Mouse (Mus musculus) limb, embryonic 14.5 days (tissue): Measurements from ENCODE around the gene Pdpk1. TPM values are rescaled to one million over a fixed set of nuclear protein-coding genes. Genes with fewer than 3 reads are reported as not detected.
A peak's percentile ranks its signal among the peaks of the same experiment; 100 is the strongest.

Experiments used
- ATAC-seq: fragments of 200-750 bp; cut with Nextera tagmentation; 2 replicates; pipeline ENCODE4 v1.8.0; 2017; ENCODE audit warnings: low read depth, moderate number of reproducible peaks, moderate TSS enrichment; ENCODE audit not compliant: low FRiP score
- DNase-seq: peaks from one replicate; pipeline ENCODE4 v3.0.0-alpha.2; 2015; ENCODE audit warnings: low spot score
- H3K27ac ChIP-seq: fragments of 300-500 bp; sonication (generic); replicated peaks from 2 replicates; pipeline ENCODE4 v1.5.1; 2014; ENCODE audit warnings: low read depth, mild to moderate bottlenecking, low read length, moderate library complexity, mixed read lengths
- H3K27me3 ChIP-seq: fragments of 300-500 bp; sonication (generic); 2 replicates; pipeline ENCODE4 v1.6.1; 2014; ENCODE audit warnings: low read length, mixed read lengths; ENCODE audit not compliant: control insufficient read depth, insufficient read depth
- H3K36me3 ChIP-seq: fragments of 300-500 bp; sonication (generic); 2 replicates; pipeline ENCODE4 v1.6.1; 2014; ENCODE audit warnings: mild to moderate bottlenecking, low read length, moderate library complexity, mixed read lengths; ENCODE audit not compliant: control insufficient read depth, insufficient read depth
- H3K4me1 ChIP-seq: fragments of 300-500 bp; sonication (generic); 2 replicates; pipeline ENCODE4 v1.6.1; 2014; ENCODE audit warnings: antibody characterized with exemption, low read length, mixed read lengths; ENCODE audit not compliant: control insufficient read depth, insufficient read depth
- H3K4me2 ChIP-seq: fragments of 300-500 bp; sonication (generic); replicated peaks from 2 replicates; pipeline ENCODE4 v1.6.1; 2014; ENCODE audit warnings: low read depth, mild to moderate bottlenecking, low read length, moderate library complexity; ENCODE audit not compliant: severe bottlenecking
- H3K4me3 ChIP-seq: fragments of 300-500 bp; sonication (generic); replicated peaks from 2 replicates; pipeline ENCODE4 v1.5.1; 2014; ENCODE audit warnings: low read length
- H3K9ac ChIP-seq: fragments of 300-500 bp; sonication (generic); 2 replicates; pipeline ENCODE4 v1.6.1; 2014; ENCODE audit warnings: mild to moderate bottlenecking, low read depth, low read length, moderate library complexity; ENCODE audit not compliant: severe bottlenecking
- H3K9me3 ChIP-seq: fragments of 300-500 bp; sonication (generic); 2 replicates; pipeline ENCODE4 v1.6.1; 2016; ENCODE audit warnings: low read length; ENCODE audit not compliant: control insufficient read depth
- POLR2A ChIP-seq: fragments of 200-500 bp; IDR thresholded peaks from 2 replicates; pipeline ENCODE4 v1.8.0; 2012; ENCODE audit warnings: inconsistent platforms, mild to moderate bottlenecking, moderate library complexity, borderline replicate concordance; ENCODE audit not compliant: insufficient read depth, insufficient read length; ENCODE audit errors: extremely low read depth
- WGBS: fragments of 180-500 bp; shearing (Covaris S2); extraction: QIAGEN DNeasy Blood & Tissue Kit; methylation state at CpG from one replicate; pipeline ENCODE4 v1.1.7; 2014; 5-methylcytosine and 5-hydroxymethylcytosine counted together
- polyA plus RNA-seq, 2 experiments: library from polyadenylated mRNA; depleted of rRNA in 1 of 2; stranded (reverse) in 1 of 2; unstranded in 1 of 2; fragments of >200 nt; fragmentation: Nextera tagmentation in 1 of 2; extraction: Ambion mirVana in 1 of 2; gene quantifications; 2 replicates each; pipeline versions ENCODE4 v1.2.1 to v1.2.3; 2012 to 2014

Pdpk1 gene
- polyA plus RNA-seq, 2 experiments: 18.7 to 36.7 TPM

- Histone ChIP-seq H3K4me2 (no peak overlapping the region), H3K9ac (no peak overlapping the region), H3K36me3 (no peaks in the 10 kb centered on the region), H3K9me3 (no peaks in the 10 kb centered on the region), H3K4me1 (peaks cover 4% of the 10 kb centered on the region; the same call in 1 of the 2 replicates), H3K27ac (no peak overlapping the region), H3K27me3 (no peaks in the 10 kb centered on the region), H3K4me3 (no peak overlapping the region)
- ATAC-seq (no peak), DNase-seq (peak; percentile 86)
- WGBS: 6% methylated on average over 3 of the region's 3 CpGs
- no peak for TF ChIP-seq POLR2A
These were observed 22.7 kb upstream of the Pdpk1 start for GRCm38 (mm10) chr17:24173423-24173822.

GRCm38 (mm10) chr17:24171738-24172137 is 21.0 kb upstream of the Pdpk1 start:
- no peak for TF ChIP-seq POLR2A
- Histone ChIP-seq H3K9ac (no peak overlapping the region), H3K36me3 (peaks cover 12% of the 10 kb centered on the region), H3K27me3 (no peaks in the 10 kb centered on the region), H3K4me1 (peaks cover 15% of the 10 kb centered on the region), H3K9me3 (no peaks in the 10 kb centered on the region), H3K4me2 (no peak overlapping the region), H3K4me3 (no peak overlapping the region), H3K27ac (no peak overlapping the region)
- ATAC-seq (no peak), DNase-seq (no peak)
- WGBS: 86% methylated on average over 4 of the region's 4 CpGs

- WGBS: 81% methylated on average over 5 of the region's 5 CpGs
- H3K9me3 ChIP-seq: no peaks in the 10 kb centered on the region
- no peak overlapping the region for H3K4me3 ChIP-seq
- H3K27ac ChIP-seq: no peak overlapping the region
- no peak for DNase-seq
- TF ChIP-seq POLR2A: no peak
- H3K4me1 ChIP-seq: peaks cover 15% of the 10 kb centered on the region
- H3K4me2 ChIP-seq: no peak overlapping the region
- H3K9ac ChIP-seq: no peak overlapping the region
- peaks cover 16% of the 10 kb centered on the region for H3K36me3 ChIP-seq
- no peaks in the 10 kb centered on the region for H3K27me3 ChIP-seq
- ATAC-seq: no peak
These were observed 20.0 kb upstream of the Pdpk1 start for GRCm38 (mm10) chr17:24170729-24171128.

GRCm38 (mm10) chr17:24170125-24170524 is 19.4 kb upstream of the Pdpk1 start:
- H3K27me3 ChIP-seq: no peaks in the 10 kb centered on the region
- H3K27ac ChIP-seq: peak overlapping the region; percentile 98; the same call in 1 of the 2 replicates
- peaks cover 19% of the 10 kb centered on the region for H3K36me3 ChIP-seq
- DNase-seq (no peak), ATAC-seq (no peak)
- 59% methylated on average over 3 of the region's 3 CpGs for WGBS
- H3K4me2 ChIP-seq: peak overlapping the region; percentile 70
- peak overlapping the region; percentile 90; the same call in 1 of the 2 replicates for H3K9ac ChIP-seq
- H3K4me3 ChIP-seq: peak overlapping the region; percentile 60
- H3K4me1 ChIP-seq: peaks cover 15% of the 10 kb centered on the region
- no peak for TF ChIP-seq POLR2A
- no peaks in the 10 kb centered on the region for H3K9me3 ChIP-seq

GRCm38 (mm10) chr17:24169317-24170065 is 18.8 kb upstream of the Pdpk1 start, which contains the start of gene Atp6v0c:
TSS of gene Atp6v0c (minus strand) at chr17:24169702.
- peak; percentile 91 for ATAC-seq
- H3K4me2 ChIP-seq: peak within 1 kb of the TSS; percentile 70
- H3K27me3 ChIP-seq: no peaks in the 10 kb centered on the region
- H3K36me3 ChIP-seq: peaks cover 24% of the 10 kb centered on the region
- peak within 1 kb of the TSS; percentile 60 for H3K4me3 ChIP-seq
- H3K27ac ChIP-seq: peak within 1 kb of the TSS; percentile 98
- no peaks in the 10 kb centered on the region for H3K9me3 ChIP-seq
- DNase-seq: peak; percentile 96
- peaks cover 15% of the 10 kb centered on the region for H3K4me1 ChIP-seq
- TF ChIP-seq POLR2A: peak; percentile 73; the same call in 1 of the 2 replicates
- 1% methylated on average over 45 of the region's 58 CpGs for WGBS
- peak within 1 kb of the TSS; percentile 90 for H3K9ac ChIP-seq
